Mouse (Mus musculus) intestine, embryonic 14.5 days (tissue): Measurements from ENCODE around the gene 1700016C15Rik. TPM values are rescaled to one million over a fixed set of nuclear protein-coding genes. Genes with fewer than 3 reads are reported as not detected.

Experiments
- ATAC-seq: fragments of 200-750 bp; cut with Nextera tagmentation; replicated peaks from 2 replicates; pipeline ENCODE4 v1.8.0; 2017; ENCODE audit warnings: low read depth, moderate number of reproducible peaks, moderate TSS enrichment, moderate library complexity; ENCODE audit not compliant: low FRiP score, low TSS enrichment
- DNase-seq: peaks from one replicate; pipeline ENCODE4 v3.0.0-alpha.2; 2018; ENCODE audit warnings: low spot score
- H3K27ac ChIP-seq: fragments of 300-500 bp; sonication (generic); 2 replicates; pipeline ENCODE4 v1.5.1; 2014; ENCODE audit warnings: low read depth, mild to moderate bottlenecking, control low read depth
- H3K27me3 ChIP-seq: fragments of 300-500 bp; sonication (generic); replicated peaks from 2 replicates; pipeline ENCODE4 v1.6.1; 2014; ENCODE audit warnings: low read length, control low read depth; ENCODE audit not compliant: control insufficient read depth, insufficient read depth
- H3K36me3 ChIP-seq: fragments of 300-500 bp; sonication (generic); 2 replicates; pipeline ENCODE4 v1.6.1; 2014; ENCODE audit warnings: low read length, control low read depth; ENCODE audit not compliant: control insufficient read depth, insufficient read depth
- H3K4me1 ChIP-seq: fragments of 300-500 bp; sonication (generic); replicated peaks from 2 replicates; pipeline ENCODE4 v1.6.1; 2014; ENCODE audit warnings: low read length, control low read depth, mixed read lengths; ENCODE audit not compliant: control insufficient read depth, insufficient read depth
- H3K4me2 ChIP-seq: fragments of 300-500 bp; sonication (generic); 2 replicates; pipeline ENCODE4 v1.6.1; 2014; ENCODE audit warnings: low read length
- H3K4me3 ChIP-seq: fragments of 300-500 bp; sonication (generic); 2 replicates; pipeline ENCODE4 v1.5.1; 2014; ENCODE audit warnings: low read depth, low read length, control low read depth, mixed read lengths
- H3K9ac ChIP-seq: fragments of 300-500 bp; sonication (generic); 2 replicates; pipeline ENCODE4 v1.6.1; 2014; ENCODE audit warnings: mild to moderate bottlenecking, low read length
- H3K9me3 ChIP-seq: fragments of 300-500 bp; sonication (generic); 2 replicates; pipeline ENCODE4 v1.6.1; 2016; ENCODE audit warnings: low read length, control low read depth; ENCODE audit not compliant: control insufficient read depth
- WGBS: fragments of 180-500 bp; shearing (Covaris S2); extraction: QIAGEN DNeasy Blood & Tissue Kit; methylation state at CpG from one replicate; pipeline ENCODE4 v1.1.7; 2014; 5-methylcytosine and 5-hydroxymethylcytosine counted together
- polyA plus RNA-seq: library from polyadenylated mRNA; unstranded; fragments of >200 nt; fragmentation: Nextera tagmentation; extraction: Ambion mirVana; gene quantifications from 2 replicates; pipeline ENCODE4 v1.2.1, GENCODE M21; 2014

Gene 1700016C15Rik
- polyA plus RNA-seq, 1 experiment from 2014 or later = not detected

- H3K9me3 ChIP-seq = no peaks in the 10 kb centered on the region
- no peaks in the 10 kb centered on the region for H3K27me3 ChIP-seq
- no peak overlapping the region for H3K27ac ChIP-seq
- 62% methylated on average over 8 of the region's 8 CpGs for WGBS
- no peak overlapping the region for H3K4me2 ChIP-seq
- DNase-seq = peak; percentile 49
- no peak overlapping the region for H3K9ac ChIP-seq
- H3K4me1 ChIP-seq = no peaks in the 10 kb centered on the region
- H3K36me3 ChIP-seq = no peaks in the 10 kb centered on the region
- no peak for ATAC-seq
- no peak overlapping the region for H3K4me3 ChIP-seq
These were observed 29.1 kb upstream of the 1700016C15Rik start for GRCm38 (mm10) chr1:177700560-177700959.

DNA sequence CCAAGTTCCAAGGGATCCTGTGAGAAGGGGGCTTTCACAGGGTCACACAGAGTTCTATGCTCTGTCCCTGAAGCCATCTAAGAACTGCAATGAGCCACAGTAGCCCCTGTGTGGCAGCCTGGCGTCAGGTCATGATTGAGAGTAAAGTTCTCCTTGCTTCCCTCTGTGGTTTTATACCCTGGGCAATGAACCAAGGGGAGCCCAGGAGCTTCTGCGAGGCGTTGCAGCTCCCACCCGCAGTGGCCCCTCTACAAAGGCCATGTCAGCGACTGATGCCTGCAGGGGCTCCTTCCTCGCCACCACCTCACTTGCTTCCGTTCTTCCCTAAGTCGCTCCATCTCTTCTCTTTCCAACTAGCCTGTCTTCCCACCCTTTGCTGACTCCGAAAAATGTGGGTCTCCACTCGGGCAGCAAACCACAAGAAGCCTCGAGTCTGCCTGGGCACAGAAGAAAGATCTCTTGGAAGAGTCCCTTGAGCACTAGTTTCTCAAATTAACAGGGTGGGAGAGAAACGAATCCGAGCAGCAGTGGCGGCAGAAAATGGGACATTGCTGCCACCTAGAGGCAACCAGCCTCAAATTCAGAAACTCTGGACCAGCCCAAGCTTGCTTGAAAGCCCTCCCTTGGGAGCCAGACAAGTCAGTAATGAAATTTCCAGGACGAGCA is 27.0 kb upstream of the 1700016C15Rik start:
- H3K9ac ChIP-seq = peak overlapping the region; percentile 48
- H3K36me3 ChIP-seq = no peaks in the 10 kb centered on the region
- ATAC-seq (peak; percentile 57), DNase-seq (peak; percentile 89)
- H3K27ac ChIP-seq = no peak overlapping the region
- peak overlapping the region; percentile 82 for H3K4me2 ChIP-seq
- H3K4me3 ChIP-seq = peak overlapping the region; percentile 41
- under 1% methylated on average over 15 of the region's 15 CpGs for WGBS
- no peaks in the 10 kb centered on the region for H3K27me3 ChIP-seq
- no peaks in the 10 kb centered on the region for H3K4me1 ChIP-seq
- H3K9me3 ChIP-seq = no peaks in the 10 kb centered on the region

GRCm38 (mm10) chr1:177703147-177703807 is 26.3 kb upstream of the 1700016C15Rik start:
- H3K4me2 ChIP-seq = peak overlapping the region; percentile 82
- no peak for DNase-seq
- 45% methylated on average over 6 of the region's 6 CpGs for WGBS

GRCm38 (mm10) chr1:177705204-177705603 is 24.4 kb upstream of the 1700016C15Rik start:
- 62% methylated on average over 2 of the region's 2 CpGs for WGBS

More at GRCm38 (mm10) chr1:177703147-177703807, 26.3 kb upstream of the 1700016C15Rik start:
- Histone ChIP-seq H3K4me3 (no peak overlapping the region), H3K9me3 (no peaks in the 10 kb centered on the region), H3K4me1 (no peaks in the 10 kb centered on the region), H3K27ac (no peak overlapping the region), H3K9ac (no peak overlapping the region), H3K27me3 (no peaks in the 10 kb centered on the region), H3K36me3 (no peaks in the 10 kb centered on the region)
- no peak for ATAC-seq

DNA sequence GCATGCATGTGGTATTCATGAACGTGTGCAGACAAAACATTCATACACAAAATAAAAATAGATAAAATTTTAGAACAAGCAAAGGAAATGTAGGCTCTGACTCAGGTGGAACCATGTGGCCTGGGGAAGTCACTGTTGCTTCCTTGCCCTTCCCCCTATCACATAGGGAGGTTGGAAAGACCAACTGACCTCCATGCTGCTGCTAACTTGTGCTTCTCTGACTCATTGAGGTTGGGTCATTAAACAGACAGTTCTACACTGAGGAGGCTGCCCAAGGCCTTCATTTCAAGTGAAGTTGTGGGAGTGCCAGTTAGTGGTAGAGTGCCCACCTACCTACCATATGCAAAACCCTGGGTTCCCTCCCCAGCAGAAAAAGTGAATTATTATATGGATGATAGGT is 22.0 kb upstream of the 1700016C15Rik start:
- Histone ChIP-seq H3K27ac (no peak overlapping the region), H3K9ac (no peak overlapping the region), H3K4me2 (no peak overlapping the region), H3K4me1 (no peaks in the 10 kb centered on the region), H3K9me3 (peaks cover 3% of the 10 kb centered on the region; the same call in 1 of the 2 replicates), H3K36me3 (no peaks in the 10 kb centered on the region), H3K27me3 (no peaks in the 10 kb centered on the region), H3K4me3 (no peak overlapping the region)
- no peak for DNase-seq
- 84% methylated on average over 1 of the region's 1 CpGs for WGBS
- no peak for ATAC-seq

More at GRCm38 (mm10) chr1:177705204-177705603, 24.4 kb upstream of the 1700016C15Rik start:
- DNase-seq = no peak
- Histone ChIP-seq H3K27ac (no peak overlapping the region), H3K9me3 (peaks cover 3% of the 10 kb centered on the region; the same call in 1 of the 2 replicates), H3K4me2 (no peak overlapping the region), H3K4me3 (no peak overlapping the region), H3K36me3 (no peaks in the 10 kb centered on the region), H3K27me3 (no peaks in the 10 kb centered on the region), H3K4me1 (no peaks in the 10 kb centered on the region), H3K9ac (no peak overlapping the region)
- no peak for ATAC-seq

- no peaks in the 10 kb centered on the region for H3K4me1 ChIP-seq
- ATAC-seq (peak; percentile 45; the same call in 1 of the 2 replicates), DNase-seq (no peak)
- H3K9me3 ChIP-seq = peaks cover 3% of the 10 kb centered on the region; the same call in 1 of the 2 replicates
- 49% methylated on average over 4 of the region's 4 CpGs for WGBS
- H3K4me3 ChIP-seq = no peak overlapping the region
- H3K36me3 ChIP-seq = no peaks in the 10 kb centered on the region
- no peak overlapping the region for H3K27ac ChIP-seq
- no peaks in the 10 kb centered on the region for H3K27me3 ChIP-seq
- no peak overlapping the region for H3K9ac ChIP-seq
- H3K4me2 ChIP-seq = no peak overlapping the region
These were observed 21.0 kb upstream of the 1700016C15Rik start for GRCm38 (mm10) chr1:177708583-177709055.

DNA sequence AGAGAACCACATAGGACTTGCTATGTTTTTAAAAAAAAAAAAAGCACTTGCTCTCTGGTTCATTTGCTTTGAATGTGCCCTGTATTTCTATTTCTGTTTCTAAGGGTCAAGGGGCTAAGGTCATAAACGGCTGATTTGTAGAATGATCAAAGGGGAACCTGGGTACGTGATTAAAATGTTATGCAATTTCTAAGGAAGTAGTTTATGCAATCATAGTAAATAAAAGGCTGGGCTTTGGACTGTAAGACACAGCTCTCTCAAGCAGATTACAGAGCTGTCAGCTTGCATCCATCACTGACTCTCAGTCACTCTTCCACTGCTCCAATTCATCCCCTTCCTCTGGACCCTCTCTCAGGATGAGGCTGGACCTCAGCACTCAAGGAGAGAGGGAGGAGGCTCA is 18.6 kb upstream of the 1700016C15Rik start:
- DNase-seq = no peak
- Histone ChIP-seq H3K36me3 (no peaks in the 10 kb centered on the region), H3K9me3 (peaks cover 3% of the 10 kb centered on the region; the same call in 1 of the 2 replicates), H3K27ac (no peak overlapping the region), H3K4me2 (no peak overlapping the region), H3K27me3 (no peaks in the 10 kb centered on the region), H3K9ac (no peak overlapping the region), H3K4me3 (no peak overlapping the region), H3K4me1 (no peaks in the 10 kb centered on the region)
- 71% methylated on average over 2 of the region's 2 CpGs for WGBS
- ATAC-seq = no peak

GRCm38 (mm10) chr1:177711418-177711817 is 18.2 kb upstream of the 1700016C15Rik start:
- no peak overlapping the region for H3K27ac ChIP-seq
- H3K9ac ChIP-seq = no peak overlapping the region
- H3K4me1 ChIP-seq = no peaks in the 10 kb centered on the region
- ATAC-seq = no peak
- no peak overlapping the region for H3K4me3 ChIP-seq
- WGBS = 81% methylated on average over 2 of the region's 2 CpGs
- H3K4me2 ChIP-seq = no peak overlapping the region
- no peak for DNase-seq
- no peaks in the 10 kb centered on the region for H3K36me3 ChIP-seq
- H3K27me3 ChIP-seq = no peaks in the 10 kb centered on the region
- H3K9me3 ChIP-seq = peaks cover 3% of the 10 kb centered on the region; the same call in 1 of the 2 replicates
